Mouse (Mus musculus) gastrocnemius, adult 2 months (tissue): Measurements from ENCODE around the gene Dapk3. TPM values are rescaled to one million over a fixed set of nuclear protein-coding genes. Genes with fewer than 3 reads are reported as not detected.

ENCODE experiments used
- DNase-seq: peaks from one replicate; pipeline ENCODE4 v3.0.0; 2022
- H3K27ac ChIP-seq: fragments of 200-600 bp; 2 replicates; pipeline ENCODE4 v1.8.1; 2022; ENCODE audit warnings: mild to moderate bottlenecking
- H3K4me3 ChIP-seq: fragments of 200-600 bp; 2 replicates; pipeline ENCODE4 v1.8.1; 2022; ENCODE audit warnings: mild to moderate bottlenecking, moderate library complexity
- CTCF ChIP-seq: fragments of 200-600 bp; IDR thresholded peaks from 2 replicates; pipeline ENCODE4 v1.8.1; 2022; ENCODE audit warnings: antibody characterized with exemption, mild to moderate bottlenecking, moderate library complexity
- intact Hi-C: fragments of 180-260 bp; cut with DNase I; formaldehyde crosslinking; loops from one replicate; pipeline ENCODE4 v1.15.1; 2025
- total RNA-seq, 2 experiments: library from RNA; stranded (reverse); gene quantifications; 2 replicates each; pipeline ENCODE4 v1.2.3; 2021

Gene Dapk3
- total RNA-seq, 2 experiments from 2014 or later = 22.1 to 24.9 TPM

- intact Hi-C loops = no loop called here
- DNase-seq = no peak
- H3K27ac ChIP-seq = no peak overlapping the region
- no peak overlapping the region for H3K4me3 ChIP-seq
- TF ChIP-seq CTCF = no peak
Observed at GRCm38 (mm10) chr10:81229735-81230437, 47.1 kb downstream of the Dapk3 start.

- no peak within 1 kb of the TSS for H3K4me3 ChIP-seq
- intact Hi-C loops = no loop called here
Observed at GRCm38 (mm10) chr10:81230438-81231332, 47.9 kb downstream of the Dapk3 start, which contains the start of gene Atcay. Gene Atcay, minus strand, starts transcription at chr10:81230833.

GRCm38 (mm10) chr10:81231436-81231835, 48.6 kb downstream of the Dapk3 start:
- intact Hi-C loops = no loop called here
- no peak for DNase-seq
- no peak for TF ChIP-seq CTCF
- H3K27ac ChIP-seq = no peak overlapping the region
- H3K4me3 ChIP-seq = no peak overlapping the region

More at GRCm38 (mm10) chr10:81230438-81231332, 47.9 kb downstream of the Dapk3 start, which contains the start of gene Atcay:
- peak; percentile 52 for TF ChIP-seq CTCF
- no peak within 1 kb of the TSS for H3K27ac ChIP-seq
- no peak for DNase-seq

- Histone ChIP-seq H3K4me3 (peak within 1 kb of the TSS; percentile 82), H3K27ac (peak within 1 kb of the TSS; percentile 85)
- DNase-seq = peak; percentile 93
- no peak for TF ChIP-seq CTCF
- intact Hi-C loops = no loop called here
Observed at GRCm38 (mm10) chr10:81232580-81233225, 49.9 kb downstream of the Dapk3 start, which contains the start of gene Zfr2. Gene Zfr2, plus strand, starts transcription at chr10:81233155.

- Histone ChIP-seq H3K27ac (peak overlapping the region; percentile 85), H3K4me3 (peak overlapping the region; percentile 82)
- intact Hi-C loops = no loop called here
- DNase-seq = no peak
- no peak for TF ChIP-seq CTCF
Observed at GRCm38 (mm10) chr10:81233226-81233585, 50.4 kb downstream of the Dapk3 start.

- TF ChIP-seq CTCF = no peak
- H3K27ac ChIP-seq = no peak overlapping the region
- intact Hi-C loops = no loop called here
- no peak overlapping the region for H3K4me3 ChIP-seq
- no peak for DNase-seq
Observed at GRCm38 (mm10) chr10:81234206-81234605, 51.4 kb downstream of the Dapk3 start.

GRCm38 (mm10) chr10:81236471-81237268, 53.9 kb downstream of the Dapk3 start:
- intact Hi-C loops = no loop called here
- TF ChIP-seq CTCF = no peak
- DNase-seq = peak; percentile 15
- no peak overlapping the region for H3K4me3 ChIP-seq
- no peak overlapping the region for H3K27ac ChIP-seq

- peak; percentile 33 for DNase-seq
- intact Hi-C loops = no loop called here
- no peak for TF ChIP-seq CTCF
- Histone ChIP-seq H3K4me3 (no peak overlapping the region), H3K27ac (no peak overlapping the region)
Observed at GRCm38 (mm10) chr10:81238618-81239017, 55.8 kb downstream of the Dapk3 start.

- intact Hi-C loops = no loop called here
- TF ChIP-seq CTCF = peak; percentile 66
- peak; percentile 59 for DNase-seq
- H3K27ac ChIP-seq = no peak overlapping the region
- H3K4me3 ChIP-seq = no peak overlapping the region
Observed at GRCm38 (mm10) chr10:81240876-81241275, 58.1 kb downstream of the Dapk3 start.

GRCm38 (mm10) chr10:81242021-81242420, 59.2 kb downstream of the Dapk3 start:
- no peak overlapping the region for H3K27ac ChIP-seq
- intact Hi-C loops = no loop called here
- TF ChIP-seq CTCF = no peak

More at GRCm38 (mm10) chr10:81242021-81242420, 59.2 kb downstream of the Dapk3 start:
- no peak overlapping the region for H3K4me3 ChIP-seq
- no peak for DNase-seq

Other genes with a start within 250 kb of the Dapk3 start
- 1 to 10 TPM in 1 of 2 experiments, under 1 TPM in 1; 0.66 to 1.0 TPM for gene Gng7, start 168.1 kb upstream of the Dapk3 start, total RNA-seq
- gene Diras1, start 157.3 kb upstream of the Dapk3 start, total RNA-seq = under 1 TPM in 1 of 2 experiments, not detected in 1; 0.08 TPM
- 10 to 100 TPM; 11.6 to 16.0 TPM for gene Slc39a3, start 145.6 kb upstream of the Dapk3 start, total RNA-seq
- gene Sgta, start 122.8 kb upstream of the Dapk3 start, total RNA-seq = 100 to 1,000 TPM; 100 TPM
- gene Thop1, start 113.0 kb upstream of the Dapk3 start, total RNA-seq = 10 to 100 TPM; 25.1 to 25.9 TPM
- not detected for gene Creb3l3, start 84.1 kb upstream of the Dapk3 start, total RNA-seq
- 100 to 1,000 TPM; 148 to 187 TPM for gene Map2k2, start 77.1 kb upstream of the Dapk3 start, total RNA-seq
- gene Zbtb7a, start 47.8 kb upstream of the Dapk3 start, total RNA-seq = 10 to 100 TPM; 23.3 to 25.9 TPM
- 10 to 100 TPM; 15.7 to 16.2 TPM for gene Pias4, start 15.1 kb upstream of the Dapk3 start, total RNA-seq
- gene Eef2, start 6.4 kb upstream of the Dapk3 start, total RNA-seq = 1,000 to 10,000 TPM; 1,128 to 1,335 TPM
- not detected for gene 4930442H23Rik, start 844 bp downstream of the Dapk3 start, total RNA-seq
- gene Nmrk2, start 19.0 kb downstream of the Dapk3 start, total RNA-seq = 10 to 100 TPM; 59.7 to 72.8 TPM
- not detected for gene Atcay, start 47.8 kb downstream of the Dapk3 start, total RNA-seq
- gene Zfr2, start 50.1 kb downstream of the Dapk3 start, total RNA-seq = 1 to 10 TPM; 1.8 to 2.7 TPM
- under 1 TPM; 0.15 to 0.31 TPM for gene Matk, start 69.9 kb downstream of the Dapk3 start, total RNA-seq
- 100 to 1,000 TPM; 103 to 112 TPM for gene Mrpl54, start 83.9 kb downstream of the Dapk3 start, total RNA-seq
- 100 to 1,000 TPM; 110 to 119 TPM for gene Apba3, start 84.0 kb downstream of the Dapk3 start, total RNA-seq
- gene Tjp3, start 108.6 kb downstream of the Dapk3 start, total RNA-seq = not detected
- 10 to 100 TPM; 20.7 to 25.0 TPM for gene Pip5k1c, start 110.0 kb downstream of the Dapk3 start, total RNA-seq
- 10 to 100 TPM in 1 of 2 experiments, 1 to 10 TPM in 1; 8.5 to 11.5 TPM for gene Cactin, start 138.1 kb downstream of the Dapk3 start, total RNA-seq
- gene Tbxa2r, start 145.7 kb downstream of the Dapk3 start, total RNA-seq = under 1 TPM; 0.43 to 0.75 TPM
- gene Gipc3, start 160.3 kb downstream of the Dapk3 start, total RNA-seq = 1 to 10 TPM in 1 of 2 experiments, under 1 TPM in 1; 0.69 to 1.3 TPM
- 10 to 100 TPM; 22.9 to 28.2 TPM for gene Hmg20b, start 167.5 kb downstream of the Dapk3 start, total RNA-seq
- 1 to 10 TPM; 2.2 to 3.3 TPM for gene Mfsd12, start 174.5 kb downstream of the Dapk3 start, total RNA-seq
- gene 4930404N11Rik, start 182.8 kb downstream of the Dapk3 start, total RNA-seq = 1 to 10 TPM in 1 of 2 experiments, under 1 TPM in 1; 0.89 to 1.2 TPM
- gene Fzr1, start 195.5 kb downstream of the Dapk3 start, total RNA-seq = 10 to 100 TPM; 14.0 to 18.8 TPM
- gene Dohh, start 201.4 kb downstream of the Dapk3 start, total RNA-seq = 10 to 100 TPM; 38.1 to 39.8 TPM
- gene Gm48551, start 201.5 kb downstream of the Dapk3 start, total RNA-seq = 1 to 10 TPM in 1 of 2 experiments, under 1 TPM in 1; 0.87 to 2.8 TPM
- 1 to 10 TPM in 1 of 2 experiments, under 1 TPM in 1; 0.84 to 1.0 TPM for gene Gm48552, start 206.0 kb downstream of the Dapk3 start, total RNA-seq
- gene Smim24, start 210.0 kb downstream of the Dapk3 start, total RNA-seq = not detected